In the genomic region with DNA sequence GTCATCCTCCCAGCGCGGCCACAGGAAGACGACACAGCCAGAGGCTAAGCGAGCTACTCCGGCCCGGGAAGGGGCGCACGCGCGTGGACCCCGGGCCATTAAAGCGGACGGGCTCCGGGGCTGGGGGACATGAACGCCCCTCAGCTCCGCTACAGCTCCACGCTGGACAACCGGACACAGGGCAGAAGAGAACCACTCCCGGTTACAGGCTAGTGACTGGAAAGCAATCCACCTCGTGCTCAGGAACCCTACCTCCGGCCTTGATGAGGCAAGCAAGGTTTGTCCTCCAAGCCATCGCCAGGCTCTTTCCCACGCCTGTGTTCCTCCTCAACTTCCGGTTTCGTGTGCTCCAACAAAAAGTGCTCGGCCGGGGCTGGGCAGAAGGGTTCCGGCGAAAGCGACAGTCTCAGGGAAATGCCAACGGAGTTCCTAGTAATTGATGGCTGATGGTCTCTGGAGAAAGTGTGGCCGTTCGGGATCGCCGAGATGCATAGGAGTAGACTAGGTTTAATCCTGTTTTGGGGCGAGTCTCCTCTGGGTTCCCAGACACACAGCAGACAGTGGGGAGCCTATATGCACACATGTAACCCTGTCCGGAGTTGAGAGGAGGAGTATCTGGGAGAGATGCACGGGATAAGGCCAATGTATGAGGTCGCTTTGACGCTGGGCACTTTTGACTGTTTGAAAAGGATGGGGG, we compare ENCODE assay signal across 7 mouse cellular contexts. TPM values are rescaled to one million over a fixed set of nuclear protein-coding genes. Genes with fewer than 3 reads are reported as not detected.
DNase-seq lines count a peak whose midpoint lies in the region; ATAC-seq lines count a peak whose summit lies in the region.

A gene (minus strand): TSS at position 351 of the 697 bp plus-strand sequence.

- H3K36me3 ChIP-seq in intestine, embryonic 15.5 days: no peaks in the 10 kb centered on the region
- H3K36me3 ChIP-seq in midbrain, embryonic 10.5 days: peaks cover 37% of the 10 kb centered on the region

- no peaks in the 10 kb centered on the region for H3K27me3 ChIP-seq in intestine, embryonic 15.5 days (replicated peaks)
- no peaks in the 10 kb centered on the region for H3K27me3 ChIP-seq in midbrain, embryonic 10.5 days (ENCODE audit: low read depth, poor library complexity, severe bottlenecking)

- peak within 1 kb of the TSS; percentile 87 for H3K9ac ChIP-seq in intestine, embryonic 15.5 days

- WGBS in intestine, embryonic 15.5 days: under 1% methylated on average over 40 of the region's 40 CpGs
- WGBS in midbrain, embryonic 10.5 days: under 1% methylated on average over 40 of the region's 40 CpGs

- H3K4me2 ChIP-seq in intestine, embryonic 15.5 days (replicated peaks): peak within 1 kb of the TSS; percentile 69

- peak within 1 kb of the TSS; percentile 86 for H3K4me3 ChIP-seq in intestine, embryonic 15.5 days (replicated peaks)
- H3K4me3 ChIP-seq in midbrain, embryonic 10.5 days: peak within 1 kb of the TSS; percentile 73

- ATAC-seq in intestine, embryonic 15.5 days: peak; percentile 88

- peak within 1 kb of the TSS; percentile 85 for H3K27ac ChIP-seq in intestine, embryonic 15.5 days
- peak within 1 kb of the TSS; percentile 91 for H3K27ac ChIP-seq in midbrain, embryonic 10.5 days (replicated peaks)

- peak; percentile 90 for DNase-seq in adrenal gland, adult 2 months
- peak; percentile 82 for DNase-seq in embryo, embryonic 11.5 days (ENCODE audit: low read depth, low spot score)
- peak; percentile 82 to 85 for DNase-seq in gastrocnemius, postnatal 36 days
- peak; percentile 75 to 88 for DNase-seq in left cerebral cortex, postnatal 25 days (ENCODE audit: low spot score in 2 of 2)
- DNase-seq in midbrain, embryonic 10.5 days (ENCODE audit: low spot score): peak; percentile 89
- DNase-seq in right cerebral cortex, postnatal 4 days: peak; percentile 83

- 0 out of 2 replicates have a peak, but pooled peaks cover 6% of the 10 kb centered on the region for H3K4me1 ChIP-seq in intestine, embryonic 15.5 days (replicated peaks)
- H3K4me1 ChIP-seq in midbrain, embryonic 10.5 days: peaks cover 17% of the 10 kb centered on the region

- no peaks in the 10 kb centered on the region for H3K9me3 ChIP-seq in intestine, embryonic 15.5 days
- H3K9me3 ChIP-seq in midbrain, embryonic 10.5 days (replicated peaks): no peaks in the 10 kb centered on the region

- intact Hi-C loops in gastrocnemius, postnatal 36 days (cut with DNase I): no loop called here
- intact Hi-C loops in left cerebral cortex, postnatal 25 days (cut with DNase I): loop anchor here (5.0 kb wide), 2 partner anchors 55 to 100 kb away; a partner anchor contains a TSS

RNA-seq across cellular contexts. Expression of the gene that starts here (rescaled TPM):
- 10 to 100 TPM; 13.2 to 23.7 TPM for total RNA-seq in adrenal gland, adult 2 months (2021)
- 1.0 and 1.8 TPM in 2 replicates for polyA plus RNA-seq in adrenal gland, adult 2 months (2012; rRNA removed)
- total RNA-seq in gastrocnemius, postnatal 36 days (2021): 10 to 100 TPM; 16.5 to 20.6 TPM
- 30.9 and 33.8 TPM in 2 replicates for polyA plus RNA-seq in intestine, embryonic 15.5 days (2015; fragmentation: Nextera tagmentation; extraction: Ambion mirVana)
- 10 to 100 TPM in 1 of 2 experiments, 1 to 10 TPM in 1; 9.4 to 10.0 TPM for total RNA-seq in left cerebral cortex, postnatal 25 days (2021)
- 39.8 and 40.7 TPM in 2 replicates for polyA plus RNA-seq in midbrain, embryonic 10.5 days (2016; fragmentation: Nextera tagmentation; extraction: Ambion mirVana)

Comparison
In these comparisons a context has a peak if more than half of its experiments do, and no peak if none do; other contexts are left out.
1. Peak in every context shown above with its lines: DNase-seq, ATAC-seq, H3K4me3 ChIP-seq and H3K27ac ChIP-seq.
2. RNA of the gene that starts here (polyA plus RNA-seq): 39.8 to 40.7 TPM in midbrain, embryonic 10.5 days and 30.9 to 33.8 TPM in intestine, embryonic 15.5 days; 1.0 to 1.8 TPM in adrenal gland, adult 2 months; every median in the first group is over 10 times any median in the second.